Mouse (Mus musculus) megakaryocyte-erythroid progenitor cell, adult 5 weeks (primary cell): ENCODE data around the gene Gid4. TPM values are rescaled to one million over a fixed set of nuclear protein-coding genes. Genes with fewer than 3 reads are reported as not detected.

Source experiments
- polyA plus RNA-seq: library from polyadenylated mRNA; stranded (reverse); fragments of >175 nt; gene quantifications from 2 replicates; pipeline ENCODE4 v1.2.3, GENCODE M21; 2012

The Gid4 gene
- polyA plus RNA-seq: 14.3 and 14.7 TPM in 2 replicates

GRCm38 (mm10) chr11:60416963-60417716 lies at the start of gene Gid4:
TSS of gene Gid4 (plus strand) at chr11:60417145.

GRCm38 (mm10) chr11:60417717-60418472 lies 950 bp downstream of the Gid4 start, which contains the start of gene Atpaf2:
TSS of gene Atpaf2 (minus strand) at chr11:60418457.

GRCm38 (mm10) chr11:60454080-60454744 lies 37.3 kb downstream of the Gid4 start, which contains the start of gene Drg2:
TSS of gene Drg2 (plus strand) at chr11:60454591.

GRCm38 (mm10) chr11:60469039-60469438 lies 52.1 kb downstream of the Gid4 start, which contains the start of gene Myo15:
TSS of gene Myo15 (plus strand) at chr11:60469339.

Other genes with a start within 250 kb of the Gid4 start
- gene Srebf1, start 194.6 kb upstream of the Gid4 start, polyA plus RNA-seq: 203 and 224 TPM in 2 replicates
- gene Tom1l2, start 64.2 kb upstream of the Gid4 start, polyA plus RNA-seq: 12.9 and 17.8 TPM in 2 replicates
- 0.08 TPM in 1 of 2 replicates, not detected in the other for gene Drc3, start 63.8 kb upstream of the Gid4 start, polyA plus RNA-seq
- gene Atpaf2, start 1.3 kb downstream of the Gid4 start, polyA plus RNA-seq: 59.6 and 67.7 TPM in 2 replicates
- 44.6 and 49.2 TPM in 2 replicates for gene Drg2, start 37.4 kb downstream of the Gid4 start, polyA plus RNA-seq
- gene Myo15, start 52.2 kb downstream of the Gid4 start, polyA plus RNA-seq: 0.04 and 0.05 TPM in 2 replicates
- 31.7 and 38.0 TPM in 2 replicates for gene Alkbh5, start 119.2 kb downstream of the Gid4 start, polyA plus RNA-seq